Mouse (Mus musculus): ENCODE measurements around the gene Atp2b1.
"Not testable (repeated sequence)": the region's sequence is repeated elsewhere in the genome, so short reads cannot be mapped to it uniquely, and the experiment has no call there.

The Atp2b1 gene

GRCm38 (mm10) chr10:98962092-98962491 lies 47.9 kb downstream of the Atp2b1 start:
- DNase-seq (ENCODE audit: low spot score): no peak

GRCm38 (mm10) chr10:98966407-98967215 lies 52.4 kb downstream of the Atp2b1 start:
- DNase-seq (ENCODE audit: low spot score): no peak

GRCm38 (mm10) chr10:98967240-98967891 lies 53.2 kb downstream of the Atp2b1 start:
- DNase-seq (ENCODE audit: low spot score): no peak

- no peak for DNase-seq (ENCODE audit: low spot score)
These were observed 56.7 kb downstream of the Atp2b1 start for GRCm38 (mm10) chr10:98970917-98971316.

GRCm38 (mm10) chr10:98972359-98972758 lies 58.2 kb downstream of the Atp2b1 start:
- DNase-seq (ENCODE audit: low spot score): no peak

GRCm38 (mm10) chr10:98972912-98973605 lies 58.9 kb downstream of the Atp2b1 start:
- DNase-seq (ENCODE audit: low spot score): no peak

DNA sequence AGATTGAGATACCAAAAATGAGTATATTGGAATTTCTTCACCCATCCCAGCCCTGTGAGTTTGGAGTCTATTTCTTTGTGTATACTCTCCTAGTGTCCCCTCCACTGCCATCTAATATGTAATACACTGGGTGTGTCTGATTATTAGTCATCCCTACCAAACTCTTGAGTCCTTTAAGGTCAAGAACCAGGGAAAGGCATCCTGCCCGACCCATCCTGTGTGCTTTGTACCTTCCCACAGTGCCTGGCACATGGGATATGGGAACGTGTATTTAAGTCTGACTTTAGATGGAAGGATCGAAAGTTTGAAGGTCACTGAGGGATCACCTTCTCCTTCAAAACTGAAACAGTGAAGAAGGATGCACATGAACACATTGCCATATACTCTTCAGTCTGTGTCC lies 60.4 kb downstream of the Atp2b1 start:
- DNase-seq (ENCODE audit: low spot score): no peak

GRCm38 (mm10) chr10:98975611-98976010 lies 61.4 kb downstream of the Atp2b1 start:
- no peak for DNase-seq (ENCODE audit: low spot score)

GRCm38 (mm10) chr10:98976877-98977494 lies 62.8 kb downstream of the Atp2b1 start:
- DNase-seq (ENCODE audit: low spot score): no peak

- no peak for DNase-seq (ENCODE audit: low spot score)
These were observed 64.6 kb downstream of the Atp2b1 start for GRCm38 (mm10) chr10:98978766-98979165.

- no peak for DNase-seq (ENCODE audit: low spot score)
These were observed 65.1 kb downstream of the Atp2b1 start for GRCm38 (mm10) chr10:98979296-98979695.

- no peak for DNase-seq (ENCODE audit: low spot score)
These were observed 65.7 kb downstream of the Atp2b1 start for GRCm38 (mm10) chr10:98979951-98980350.

DNA sequence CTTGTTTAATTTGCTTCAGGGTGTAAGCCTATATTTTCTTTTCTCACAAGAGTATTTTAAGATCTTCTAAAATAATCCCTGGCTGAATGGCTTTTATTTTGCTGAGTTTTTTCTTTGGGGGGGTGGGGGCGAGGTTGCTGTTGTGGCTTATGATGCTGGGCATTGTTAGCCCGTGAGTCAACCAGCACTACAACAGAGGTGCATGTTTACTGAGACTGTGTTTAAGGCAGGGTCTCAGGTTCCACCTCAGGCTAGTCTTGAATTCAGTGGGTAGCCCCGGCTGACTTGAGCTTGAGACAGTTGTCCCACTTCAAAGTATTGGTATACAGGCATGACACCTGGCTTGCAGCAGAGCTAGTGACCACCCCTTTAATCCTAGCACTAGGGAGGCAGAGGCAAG lies 77.8 kb downstream of the Atp2b1 start:
- DNase-seq (ENCODE audit: low spot score): no peak

- DNase-seq (ENCODE audit: low spot score): no peak
These were observed 79.0 kb downstream of the Atp2b1 start for GRCm38 (mm10) chr10:98993186-98993585.

GRCm38 (mm10) chr10:98995016-98995747 lies 81.0 kb downstream of the Atp2b1 start:
- not testable (repeated sequence) for DNase-seq (ENCODE audit: low spot score)

- no peak for DNase-seq (ENCODE audit: low spot score)
These were observed 90.7 kb downstream of the Atp2b1 start for GRCm38 (mm10) chr10:99004866-99005265.

GRCm38 (mm10) chr10:99011084-99011483 lies 96.9 kb downstream of the Atp2b1 start:
- DNase-seq (ENCODE audit: low spot score): no peak

DNA sequence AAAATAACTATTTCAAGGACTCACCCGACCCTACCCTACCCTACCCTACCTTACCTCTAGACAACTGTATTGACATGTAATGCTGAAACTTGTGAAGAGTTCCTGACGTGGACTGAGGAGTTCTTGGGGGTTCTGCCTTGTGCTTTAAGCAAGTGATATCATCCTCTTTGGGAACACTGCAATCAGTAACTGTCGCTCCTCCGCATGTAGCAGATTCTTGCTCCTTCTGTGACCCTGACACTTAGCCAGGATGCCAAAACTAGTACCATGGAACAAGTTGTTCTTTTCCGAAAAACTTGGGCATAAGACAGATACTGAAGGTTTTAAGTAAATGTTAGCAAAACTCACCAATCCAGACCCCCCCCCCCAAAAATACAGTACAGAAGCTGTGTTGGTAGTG lies 97.9 kb downstream of the Atp2b1 start:
- DNase-seq (ENCODE audit: low spot score): peak; percentile 68

DNA sequence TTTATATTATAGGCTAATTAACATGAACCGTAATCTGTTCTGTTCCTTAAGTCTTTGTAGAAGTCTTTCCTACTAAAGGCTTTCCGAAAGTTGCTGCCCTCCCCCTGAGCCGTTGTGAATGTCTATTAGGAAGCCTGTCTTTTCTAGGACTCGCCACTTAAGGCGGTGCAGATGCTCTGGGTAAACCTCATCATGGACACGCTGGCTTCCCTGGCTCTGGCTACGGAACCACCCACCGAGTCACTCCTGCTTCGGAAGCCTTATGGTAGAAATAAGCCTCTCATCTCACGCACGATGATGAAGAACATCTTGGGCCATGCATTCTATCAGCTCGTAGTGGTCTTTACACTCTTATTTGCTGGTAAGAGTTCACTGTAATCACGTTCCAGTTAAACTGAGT lies 100.5 kb downstream of the Atp2b1 start:
- no peak for DNase-seq (ENCODE audit: low spot score)

DNA sequence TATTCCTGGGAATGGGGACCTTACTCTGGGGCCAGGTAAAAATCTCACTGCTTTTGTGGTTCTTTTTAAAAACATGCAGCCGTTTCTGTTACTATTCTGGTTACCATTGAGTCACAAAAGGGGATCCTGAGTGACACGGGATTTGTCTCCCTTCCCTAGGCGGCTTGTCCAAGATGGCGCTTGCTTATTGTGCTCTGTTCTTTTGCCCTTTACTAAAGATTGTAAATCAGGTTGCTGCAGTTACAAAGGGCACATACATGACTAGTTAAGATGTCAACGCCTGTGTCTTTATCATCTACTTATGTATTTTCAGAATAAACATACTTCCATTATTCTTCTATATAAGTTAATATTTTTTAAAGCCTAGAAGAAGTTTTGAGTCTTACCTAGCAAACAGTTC lies 102.8 kb downstream of the Atp2b1 start:
- no peak for DNase-seq (ENCODE audit: low spot score)

DNA sequence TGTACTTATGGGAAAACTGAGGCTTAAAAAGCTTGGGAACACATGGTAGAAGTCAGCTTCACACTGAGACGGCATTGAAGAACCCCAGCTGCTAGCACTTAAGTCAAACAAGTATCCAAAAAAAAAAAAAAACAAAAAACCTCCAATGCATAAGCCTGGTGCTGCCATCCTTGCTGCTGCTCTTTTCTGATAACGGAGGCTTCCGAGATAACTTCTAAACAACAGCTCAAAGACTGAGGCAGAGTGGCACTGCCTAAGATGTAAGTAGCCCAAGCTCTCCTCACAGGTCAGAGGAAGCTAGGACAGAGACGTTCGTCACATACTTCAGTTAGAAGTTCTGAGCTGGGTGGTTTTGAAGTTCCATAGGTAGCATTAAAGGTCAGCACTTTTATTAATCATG lies 113.3 kb downstream of the Atp2b1 start:
- no peak for DNase-seq (ENCODE audit: low spot score)

DNA sequence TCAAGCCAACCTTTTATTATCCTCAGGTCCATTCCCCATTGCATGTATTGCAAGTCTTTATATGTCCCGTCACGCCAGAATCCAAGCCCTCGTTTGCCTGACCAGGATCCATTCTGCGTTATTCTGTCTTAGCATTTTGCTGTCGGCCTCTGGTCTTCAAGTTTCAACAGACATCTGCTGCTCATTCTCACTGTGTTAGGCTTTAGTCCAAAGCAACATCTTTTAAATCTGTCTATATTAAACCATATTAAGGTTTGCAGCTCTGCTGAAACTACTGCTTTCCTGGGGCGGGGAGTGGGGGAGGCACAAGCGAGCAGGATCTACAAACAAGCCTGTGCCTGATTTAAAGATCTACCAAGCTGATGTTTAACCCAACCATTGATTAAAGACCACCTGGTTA lies 115.6 kb downstream of the Atp2b1 start:
- no peak for DNase-seq (ENCODE audit: low spot score)

Measured in testis, postnatal 14 days (tissue).